Mouse (Mus musculus) forebrain, embryonic 14.5 days (tissue): ENCODE data around the gene E330009J07Rik. TPM values are rescaled to one million over a fixed set of nuclear protein-coding genes. Genes with fewer than 3 reads are reported as not detected.

Source experiments
- ATAC-seq: fragments of 200-750 bp; cut with Nextera tagmentation; 2 replicates; pipeline ENCODE4 v1.8.0; 2017; ENCODE audit warnings: mild to moderate bottlenecking, moderate library complexity
- DNase-seq: peaks from one replicate; pipeline ENCODE4 v3.0.0-alpha.2; 2015; ENCODE audit warnings: low spot score
- H3K27ac ChIP-seq: fragments of 300-500 bp; sonication (generic); 2 replicates; pipeline ENCODE4 v1.5.1; 2014; ENCODE audit warnings: low read depth, mild to moderate bottlenecking, control low read depth, low read length, moderate library complexity
- H3K27me3 ChIP-seq: fragments of 300-500 bp; sonication (generic); replicated peaks from 2 replicates; pipeline ENCODE4 v1.6.1; 2014; ENCODE audit warnings: low read length, control low read depth, mixed read lengths; ENCODE audit not compliant: control insufficient read depth, insufficient read depth
- H3K36me3 ChIP-seq: fragments of 300-500 bp; sonication (generic); 2 replicates; pipeline ENCODE4 v1.6.1; 2014; ENCODE audit warnings: low read length, control low read depth; ENCODE audit not compliant: control insufficient read depth, insufficient read depth
- H3K4me1 ChIP-seq: fragments of 300-500 bp; sonication (generic); 2 replicates; pipeline ENCODE4 v1.6.1; 2014; ENCODE audit warnings: antibody characterized with exemption, low read length, control low read depth; ENCODE audit not compliant: control insufficient read depth, insufficient read depth
- H3K4me2 ChIP-seq: fragments of 300-500 bp; sonication (generic); 2 replicates; pipeline ENCODE4 v1.6.1; 2014; ENCODE audit warnings: mild to moderate bottlenecking, control low read depth, low read length
- H3K4me3 ChIP-seq: fragments of 300-500 bp; sonication (generic); 2 replicates; pipeline ENCODE4 v1.5.1; 2014; ENCODE audit warnings: low read depth, low read length, control low read depth
- H3K9ac ChIP-seq: fragments of 300-500 bp; sonication (generic); 2 replicates; pipeline ENCODE4 v1.6.1; 2014; ENCODE audit warnings: mild to moderate bottlenecking, low read length, control low read depth, moderate library complexity
- H3K9me3 ChIP-seq: fragments of 300-500 bp; sonication (generic); replicated peaks from 2 replicates; pipeline ENCODE4 v1.6.1; 2016; ENCODE audit warnings: low read length, control low read depth, mixed read lengths; ENCODE audit not compliant: control insufficient read depth
- WGBS: fragments of 180-500 bp; shearing (Covaris S2); extraction: QIAGEN DNeasy Blood & Tissue Kit; methylation state at CpG from one replicate; pipeline ENCODE4 v1.1.7; 2014; 5-methylcytosine and 5-hydroxymethylcytosine counted together
- polyA plus RNA-seq: library from polyadenylated mRNA; unstranded; fragments of >200 nt; fragmentation: Nextera tagmentation; extraction: Ambion mirVana; gene quantifications from 2 replicates; pipeline ENCODE4 v1.2.1, GENCODE M21; 2014

The E330009J07Rik gene
- polyA plus RNA-seq, 1 experiment from 2014 or later, result 38.7 TPM

- H3K4me1 ChIP-seq, result peaks cover 44% of the 10 kb centered on the region
Observed at GRCm38 (mm10) chr6:40431812-40432211, 4.1 kb downstream of the E330009J07Rik start.

GRCm38 (mm10) chr6:40431356-40431755 lies 4.6 kb downstream of the E330009J07Rik start:
- H3K9me3 ChIP-seq, result no peaks in the 10 kb centered on the region
- WGBS, result 48% methylated on average over 4 of the region's 4 CpGs
- H3K4me2 ChIP-seq, result peak overlapping the region; percentile 79
- H3K27me3 ChIP-seq, result no peaks in the 10 kb centered on the region
- H3K4me1 ChIP-seq, result peaks cover 43% of the 10 kb centered on the region
- H3K4me3 ChIP-seq, result no peak overlapping the region
- H3K27ac ChIP-seq, result peak overlapping the region; percentile 85
- no peaks in the 10 kb centered on the region for H3K36me3 ChIP-seq
- peak; percentile 12; the same call in 1 of the 2 replicates for ATAC-seq
- 0 out of 2 replicates have a peak overlapping the region, but pooled peaks have one; percentile 35 for H3K9ac ChIP-seq
- peak; percentile 80 for DNase-seq

More at GRCm38 (mm10) chr6:40431812-40432211, 4.1 kb downstream of the E330009J07Rik start:
- H3K27me3 ChIP-seq, result no peaks in the 10 kb centered on the region
- H3K4me2 ChIP-seq, result peak overlapping the region; percentile 79
- H3K9me3 ChIP-seq, result no peaks in the 10 kb centered on the region
- H3K27ac ChIP-seq, result peak overlapping the region; percentile 85
- H3K9ac ChIP-seq, result no peak overlapping the region
- H3K36me3 ChIP-seq, result no peaks in the 10 kb centered on the region
- DNase-seq (no peak), ATAC-seq (no peak)
- H3K4me3 ChIP-seq, result no peak overlapping the region

GRCm38 (mm10) chr6:40430878-40431277 lies 5.1 kb downstream of the E330009J07Rik start:
- Histone ChIP-seq H3K9ac (0 out of 2 replicates have a peak overlapping the region, but pooled peaks have one; percentile 35), H3K36me3 (no peaks in the 10 kb centered on the region), H3K4me3 (no peak overlapping the region), H3K27me3 (no peaks in the 10 kb centered on the region), H3K4me1 (peaks cover 41% of the 10 kb centered on the region), H3K4me2 (peak overlapping the region; percentile 79), H3K9me3 (no peaks in the 10 kb centered on the region), H3K27ac (peak overlapping the region; percentile 85)
- DNase-seq (peak; percentile 80), ATAC-seq (no peak)
- WGBS, result 40% methylated on average over 3 of the region's 3 CpGs

GRCm38 (mm10) chr6:40430251-40430650 lies 5.7 kb downstream of the E330009J07Rik start:
- H3K9me3 ChIP-seq, result no peaks in the 10 kb centered on the region
- no peak for ATAC-seq
- 90% methylated on average over 3 of the region's 3 CpGs for WGBS
- H3K4me1 ChIP-seq, result peaks cover 41% of the 10 kb centered on the region
- peak overlapping the region; percentile 79 for H3K4me2 ChIP-seq
- DNase-seq, result no peak
- peak overlapping the region; percentile 85 for H3K27ac ChIP-seq
- no peaks in the 10 kb centered on the region for H3K36me3 ChIP-seq
- no peak overlapping the region for H3K9ac ChIP-seq
- H3K4me3 ChIP-seq, result no peak overlapping the region
- H3K27me3 ChIP-seq, result no peaks in the 10 kb centered on the region

- Histone ChIP-seq H3K27ac (peak overlapping the region; percentile 85), H3K4me3 (no peak overlapping the region), H3K4me2 (peak overlapping the region; percentile 79), H3K27me3 (no peaks in the 10 kb centered on the region), H3K36me3 (no peaks in the 10 kb centered on the region), H3K9ac (no peak overlapping the region), H3K9me3 (no peaks in the 10 kb centered on the region), H3K4me1 (peaks cover 39% of the 10 kb centered on the region)
- 17% methylated on average over 4 of the region's 4 CpGs for WGBS
- ATAC-seq (peak; percentile 21; the same call in 1 of the 2 replicates), DNase-seq (peak; percentile 81)
Observed at GRCm38 (mm10) chr6:40429521-40429931, 6.4 kb downstream of the E330009J07Rik start.

GRCm38 (mm10) chr6:40428696-40429095 lies 7.2 kb downstream of the E330009J07Rik start:
- H3K4me2 ChIP-seq, result peak overlapping the region; percentile 4; the same call in 1 of the 2 replicates
- H3K27ac ChIP-seq, result peak overlapping the region; percentile 74

GRCm38 (mm10) chr6:40427441-40427840 lies 8.5 kb downstream of the E330009J07Rik start:
- H3K27ac ChIP-seq, result no peak overlapping the region
- no peaks in the 10 kb centered on the region for H3K9me3 ChIP-seq
- no peak for ATAC-seq
- H3K27me3 ChIP-seq, result no peaks in the 10 kb centered on the region
- peaks cover 3% of the 10 kb centered on the region for H3K36me3 ChIP-seq
- no peak overlapping the region for H3K4me2 ChIP-seq
- WGBS, result 86% methylated on average over 7 of the region's 7 CpGs
- no peak overlapping the region for H3K4me3 ChIP-seq
- H3K4me1 ChIP-seq, result peaks cover 28% of the 10 kb centered on the region
- no peak overlapping the region for H3K9ac ChIP-seq
- DNase-seq, result no peak

More at GRCm38 (mm10) chr6:40428696-40429095, 7.2 kb downstream of the E330009J07Rik start:
- peak; percentile 40; the same call in 1 of the 2 replicates for ATAC-seq
- no peaks in the 10 kb centered on the region for H3K9me3 ChIP-seq
- no peaks in the 10 kb centered on the region for H3K27me3 ChIP-seq
- peaks cover 34% of the 10 kb centered on the region for H3K4me1 ChIP-seq
- H3K36me3 ChIP-seq, result no peaks in the 10 kb centered on the region
- peak; percentile 75 for DNase-seq
- H3K9ac ChIP-seq, result no peak overlapping the region; the same call in 1 of the 2 replicates
- 54% methylated on average over 3 of the region's 3 CpGs for WGBS
- no peak overlapping the region for H3K4me3 ChIP-seq

GRCm38 (mm10) chr6:40423774-40424173 lies 12.2 kb downstream of the E330009J07Rik start:
- peak; percentile 61 for DNase-seq
- ATAC-seq, result 0 out of 2 replicates have a peak, but pooled peaks have one; percentile 52
- H3K27ac ChIP-seq, result no peak overlapping the region
- no peak overlapping the region for H3K4me3 ChIP-seq
- H3K4me2 ChIP-seq, result no peak overlapping the region
- H3K36me3 ChIP-seq, result peaks cover 23% of the 10 kb centered on the region
- peaks cover 6% of the 10 kb centered on the region; the same call in 1 of the 2 replicates for H3K4me1 ChIP-seq
- no peaks in the 10 kb centered on the region for H3K27me3 ChIP-seq
- no peak overlapping the region for H3K9ac ChIP-seq
- WGBS, result 61% methylated on average over 1 of the region's 1 CpGs
- no peaks in the 10 kb centered on the region for H3K9me3 ChIP-seq

GRCm38 (mm10) chr6:40423013-40423412 lies 12.9 kb downstream of the E330009J07Rik start:
- WGBS, result 87% methylated on average over 1 of the region's 1 CpGs
- H3K27me3 ChIP-seq, result no peaks in the 10 kb centered on the region
- H3K4me3 ChIP-seq, result no peak overlapping the region
- H3K27ac ChIP-seq, result no peak overlapping the region
- H3K4me1 ChIP-seq, result peaks cover under 1% of the 10 kb centered on the region; the same call in 1 of the 2 replicates
- DNase-seq (no peak), ATAC-seq (no peak)
- peaks cover 28% of the 10 kb centered on the region for H3K36me3 ChIP-seq
- H3K9ac ChIP-seq, result no peak overlapping the region
- H3K9me3 ChIP-seq, result no peaks in the 10 kb centered on the region
- no peak overlapping the region for H3K4me2 ChIP-seq
